Mouse (Mus musculus): ENCODE measurements at regions not wholly inside any gene's neighbourhood (a gene's known extent, or its start where the extent isn't known, plus 50 kb on each side); places are given as distances from the start of the nearest gene placed in this dataset.
"Not testable (repeated sequence)": the region's sequence is repeated elsewhere in the genome, so short reads cannot be mapped to it uniquely, and the experiment has no call there.

DNA sequence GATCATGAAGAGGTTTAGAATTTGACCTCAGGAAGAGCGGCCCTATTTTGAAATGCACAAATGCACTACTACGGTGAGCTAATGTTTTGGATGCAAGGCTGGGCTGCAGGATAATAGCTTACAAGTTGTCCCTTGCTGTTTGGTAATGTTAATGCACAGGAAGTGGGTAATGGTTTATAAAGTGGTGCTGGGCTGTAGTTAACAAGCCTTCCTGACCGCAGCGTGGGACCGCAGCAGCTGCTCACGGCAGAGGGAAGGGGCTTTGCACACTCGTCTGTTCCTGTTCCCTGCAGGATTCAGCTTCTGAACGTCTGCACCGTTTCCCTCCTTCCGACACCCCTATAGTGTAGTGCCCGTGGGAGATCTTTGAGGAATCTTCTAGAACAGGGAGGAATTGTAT lies 258.4 kb upstream of the Nr5a2 start:
- TF ChIP-seq CTCF (IDR thresholded peaks at IDR 0.05; ENCODE audit: borderline replicate concordance, control insufficient read depth, extremely low read depth, insufficient read depth, low read length, poor library complexity): no peak
- TF ChIP-seq POLR2A (IDR thresholded peaks at IDR 0.05; ENCODE audit: control insufficient read depth, extremely low read depth, insufficient read depth, low read length, poor library complexity): no peak
- Histone ChIP-seq H3K4me1 (replicated peaks; ENCODE audit: control insufficient read depth, insufficient read depth, low read length) (peaks cover 12% of the 10 kb centered on the region), H3K36me3 (ENCODE audit: control insufficient read depth, insufficient read depth, low read length) (no peaks in the 10 kb centered on the region), H3K27me3 (ENCODE audit: control insufficient read depth, insufficient read depth, low read length) (no peaks in the 10 kb centered on the region), H3K27ac (ENCODE audit: control insufficient read depth, insufficient read depth, low read length) (no peak overlapping the region), H3K4me3 (ENCODE audit: control insufficient read depth, insufficient read depth, low read length) (no peak overlapping the region)
- DNase-seq: no peak
- 23% methylated on average over 11 of the region's 11 CpGs for WGBS

DNA sequence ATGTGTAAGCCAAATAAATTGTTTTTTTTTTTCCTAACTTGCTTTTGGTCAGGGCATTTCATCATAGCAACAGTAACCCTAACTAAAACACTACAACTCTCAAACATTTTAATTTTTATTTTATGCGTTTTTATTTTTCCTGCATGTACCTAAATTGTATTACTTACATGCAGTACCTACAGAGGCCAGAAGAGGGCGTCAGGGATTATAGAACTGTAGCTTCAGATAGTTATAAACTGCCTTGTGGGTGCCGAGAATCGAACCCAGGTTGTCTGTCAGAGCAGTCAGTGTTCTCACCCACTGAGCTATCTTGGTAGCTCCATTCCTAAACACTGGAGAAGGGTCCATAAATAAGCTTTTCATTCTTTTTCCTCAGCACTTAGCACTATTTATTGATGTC lies 257.8 kb upstream of the Nr5a2 start:
- no peaks in the 10 kb centered on the region for H3K36me3 ChIP-seq (ENCODE audit: control insufficient read depth, insufficient read depth, low read length)
- H3K27me3 ChIP-seq (ENCODE audit: control insufficient read depth, insufficient read depth, low read length): no peaks in the 10 kb centered on the region
- no peak for DNase-seq
- WGBS: 60% methylated on average over 4 of the region's 4 CpGs
- no peak overlapping the region for H3K27ac ChIP-seq (ENCODE audit: control insufficient read depth, insufficient read depth, low read length)
- peaks cover 12% of the 10 kb centered on the region for H3K4me1 ChIP-seq (replicated peaks; ENCODE audit: control insufficient read depth, insufficient read depth, low read length)
- TF ChIP-seq POLR2A (IDR thresholded peaks at IDR 0.05; ENCODE audit: control insufficient read depth, extremely low read depth, insufficient read depth, low read length, poor library complexity) (no peak), CTCF (IDR thresholded peaks at IDR 0.05; ENCODE audit: borderline replicate concordance, control insufficient read depth, extremely low read depth, insufficient read depth, low read length, poor library complexity) (no peak)
- no peak overlapping the region for H3K4me3 ChIP-seq (ENCODE audit: control insufficient read depth, insufficient read depth, low read length)

DNA sequence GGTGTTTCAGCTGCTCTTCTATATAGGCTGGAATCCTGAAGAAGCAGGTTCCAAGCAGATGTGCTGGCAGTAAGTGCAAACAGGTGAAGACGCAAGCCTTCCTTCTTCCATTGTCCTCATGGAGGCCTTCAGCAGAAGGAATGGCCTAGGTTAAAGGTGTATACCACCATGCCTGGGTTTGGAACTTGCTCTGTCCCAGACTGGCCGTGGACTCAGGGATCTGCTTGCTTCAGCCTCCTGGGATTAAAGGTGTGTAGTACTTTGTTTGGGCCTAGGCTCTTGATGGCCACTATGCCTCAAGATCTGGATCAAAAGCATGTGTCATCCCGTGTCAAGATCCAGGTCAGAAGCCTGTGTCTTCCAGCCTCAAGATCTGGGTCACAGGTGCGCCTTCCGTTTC lies 257.0 kb upstream of the Nr5a2 start:
- DNase-seq: no peak
- H3K27me3 ChIP-seq (ENCODE audit: control insufficient read depth, insufficient read depth, low read length): no peaks in the 10 kb centered on the region
- 96% methylated on average over 5 of the region's 5 CpGs for WGBS
- H3K36me3 ChIP-seq (ENCODE audit: control insufficient read depth, insufficient read depth, low read length): no peaks in the 10 kb centered on the region
- TF ChIP-seq POLR2A (IDR thresholded peaks at IDR 0.05; ENCODE audit: control insufficient read depth, extremely low read depth, insufficient read depth, low read length, poor library complexity) (no peak), CTCF (IDR thresholded peaks at IDR 0.05; ENCODE audit: borderline replicate concordance, control insufficient read depth, extremely low read depth, insufficient read depth, low read length, poor library complexity) (no peak)
- H3K4me1 ChIP-seq (replicated peaks; ENCODE audit: control insufficient read depth, insufficient read depth, low read length): peaks cover 12% of the 10 kb centered on the region
- no peak overlapping the region for H3K27ac ChIP-seq (ENCODE audit: control insufficient read depth, insufficient read depth, low read length)
- H3K4me3 ChIP-seq (ENCODE audit: control insufficient read depth, insufficient read depth, low read length): no peak overlapping the region

DNA sequence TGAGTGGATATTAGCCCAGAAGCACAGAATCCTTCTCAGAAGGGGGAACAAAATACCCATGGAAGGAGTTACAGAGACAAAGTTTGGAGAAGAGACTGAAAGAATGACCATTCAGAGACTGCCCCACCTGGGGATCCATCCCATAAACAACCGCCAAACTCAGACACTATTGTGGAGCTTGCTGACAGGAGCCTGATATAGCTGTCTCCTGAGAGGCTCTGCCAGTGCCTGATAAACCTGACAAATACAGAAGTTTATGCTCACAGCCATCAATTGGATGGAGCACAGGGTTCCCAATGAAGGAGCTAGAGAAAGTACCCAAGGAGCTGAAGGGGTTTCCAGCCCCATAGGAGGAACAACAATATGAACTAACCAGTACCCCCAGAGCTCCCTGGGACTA lies 254.1 kb upstream of the Nr5a2 start:
- H3K27me3 ChIP-seq (ENCODE audit: control insufficient read depth, insufficient read depth, low read length); DNase-seq; H3K27ac ChIP-seq (ENCODE audit: control insufficient read depth, insufficient read depth, low read length); H3K36me3 ChIP-seq (ENCODE audit: control insufficient read depth, insufficient read depth, low read length); H3K4me1 ChIP-seq (replicated peaks; ENCODE audit: control insufficient read depth, insufficient read depth, low read length); H3K4me3 ChIP-seq (ENCODE audit: control insufficient read depth, insufficient read depth, low read length): not testable (repeated sequence)
- 97% methylated on average over 1 of the region's 1 CpGs for WGBS

DNA sequence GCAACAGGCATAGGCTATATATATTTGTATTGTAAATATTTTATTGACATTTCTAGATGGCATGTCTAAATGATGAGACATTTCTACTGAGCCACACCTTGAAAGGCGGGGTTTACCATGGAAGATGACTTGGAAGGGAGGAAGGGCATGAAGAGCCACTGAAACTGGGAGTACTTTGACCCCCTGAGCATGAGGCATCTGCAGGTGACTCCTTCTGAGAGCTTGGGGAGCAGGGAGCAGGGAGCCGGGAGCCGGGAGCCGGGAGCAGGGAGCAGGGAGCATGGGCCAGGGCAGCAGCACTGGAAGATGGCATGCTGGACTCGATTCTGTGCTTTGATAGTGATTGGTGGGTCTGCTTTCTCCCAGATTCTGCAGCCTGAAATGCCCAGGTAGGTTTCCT lies 253.5 kb upstream of the Nr5a2 start:
- DNase-seq: no peak
- Histone ChIP-seq H3K27ac (ENCODE audit: control insufficient read depth, insufficient read depth, low read length) (no peak overlapping the region), H3K36me3 (ENCODE audit: control insufficient read depth, insufficient read depth, low read length) (no peaks in the 10 kb centered on the region), H3K27me3 (ENCODE audit: control insufficient read depth, insufficient read depth, low read length) (no peaks in the 10 kb centered on the region), H3K4me1 (replicated peaks; ENCODE audit: control insufficient read depth, insufficient read depth, low read length) (peaks cover 2% of the 10 kb centered on the region; the same call in 1 of the 2 replicates), H3K4me3 (ENCODE audit: control insufficient read depth, insufficient read depth, low read length) (no peak overlapping the region)
- 88% methylated on average over 5 of the region's 5 CpGs for WGBS
- TF ChIP-seq CTCF (IDR thresholded peaks at IDR 0.05; ENCODE audit: borderline replicate concordance, control insufficient read depth, extremely low read depth, insufficient read depth, low read length, poor library complexity): no peak

DNA sequence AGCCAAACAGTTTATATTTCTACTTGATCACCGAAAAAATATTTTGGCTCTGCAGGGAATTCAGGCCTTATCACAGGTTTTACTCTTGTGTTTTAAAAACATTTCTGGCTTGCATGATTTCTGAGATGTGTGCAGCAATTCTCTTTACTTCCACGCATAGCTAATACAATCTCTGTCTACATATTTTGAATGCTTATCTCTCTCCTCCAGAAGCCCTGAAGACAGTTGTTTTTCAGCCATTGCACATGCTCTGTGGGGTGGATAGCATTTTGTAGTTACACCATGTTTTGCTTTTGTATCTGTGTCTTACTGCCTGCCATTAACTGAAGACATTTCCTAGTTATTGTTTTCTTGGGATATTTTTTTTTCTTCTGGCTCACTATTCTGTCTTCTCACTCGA lies 252.6 kb upstream of the Nr5a2 start:
- WGBS: 85% methylated on average over 3 of the region's 3 CpGs

DNA sequence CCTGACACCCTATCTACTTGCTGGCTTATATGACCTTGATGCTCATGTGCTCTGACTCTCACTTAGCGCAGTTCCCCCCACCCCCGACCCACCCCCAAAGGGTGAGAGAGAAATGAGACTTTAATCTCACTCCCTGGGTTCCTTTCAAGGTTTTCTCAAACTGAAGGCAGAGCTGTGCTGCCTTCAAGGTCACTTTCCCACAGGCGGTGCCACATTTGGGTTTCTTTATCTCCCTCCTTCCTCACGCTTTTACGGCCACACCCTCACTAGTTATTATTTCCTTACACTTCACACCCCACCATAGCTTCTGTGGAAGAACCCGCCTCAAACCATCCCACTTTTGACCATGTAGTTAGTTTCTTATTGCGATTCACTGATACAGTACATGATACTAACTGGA lies 244.1 kb upstream of the Nr5a2 start:
- no peak for TF ChIP-seq POLR2A (IDR thresholded peaks at IDR 0.05; ENCODE audit: control insufficient read depth, extremely low read depth, insufficient read depth, low read length, poor library complexity)
- TF ChIP-seq CTCF (IDR thresholded peaks at IDR 0.05; ENCODE audit: borderline replicate concordance, control insufficient read depth, extremely low read depth, insufficient read depth, low read length, poor library complexity): no peak
- no peaks in the 10 kb centered on the region for H3K4me1 ChIP-seq (replicated peaks; ENCODE audit: control insufficient read depth, insufficient read depth, low read length)
- no peaks in the 10 kb centered on the region for H3K27me3 ChIP-seq (ENCODE audit: control insufficient read depth, insufficient read depth, low read length)
- H3K4me3 ChIP-seq (ENCODE audit: control insufficient read depth, insufficient read depth, low read length): no peak overlapping the region
- DNase-seq: no peak
- 95% methylated on average over 7 of the region's 7 CpGs for WGBS
- H3K36me3 ChIP-seq (ENCODE audit: control insufficient read depth, insufficient read depth, low read length): no peaks in the 10 kb centered on the region
- H3K27ac ChIP-seq (ENCODE audit: control insufficient read depth, insufficient read depth, low read length): no peak overlapping the region

More for the DNA sequence above, 252.6 kb upstream of the Nr5a2 start:
- no peak overlapping the region for H3K4me3 ChIP-seq (ENCODE audit: control insufficient read depth, insufficient read depth, low read length)
- H3K27me3 ChIP-seq (ENCODE audit: control insufficient read depth, insufficient read depth, low read length): no peaks in the 10 kb centered on the region
- H3K36me3 ChIP-seq (ENCODE audit: control insufficient read depth, insufficient read depth, low read length): no peaks in the 10 kb centered on the region
- no peak for DNase-seq
- TF ChIP-seq POLR2A (IDR thresholded peaks at IDR 0.05; ENCODE audit: control insufficient read depth, extremely low read depth, insufficient read depth, low read length, poor library complexity): no peak
- no peak for TF ChIP-seq CTCF (IDR thresholded peaks at IDR 0.05; ENCODE audit: borderline replicate concordance, control insufficient read depth, extremely low read depth, insufficient read depth, low read length, poor library complexity)
- no peaks in the 10 kb centered on the region for H3K4me1 ChIP-seq (replicated peaks; ENCODE audit: control insufficient read depth, insufficient read depth, low read length)
- H3K27ac ChIP-seq (ENCODE audit: control insufficient read depth, insufficient read depth, low read length): no peak overlapping the region

All from thymus, adult 2 months (tissue).